Mouse (Mus musculus) left cerebral cortex, adult 18-20 months (tissue): Measurements from ENCODE around the gene Bmp4. TPM values are rescaled to one million over a fixed set of nuclear protein-coding genes. Genes with fewer than 3 reads are reported as not detected.

Experiments
- DNase-seq, 2 experiments: peaks; one replicate each; pipeline ENCODE4 v3.0.0; 2021 to 2022; ENCODE audit warnings: low spot score in 2 of 2, mixed read lengths in 1 of 2
- total RNA-seq, 2 experiments: library from RNA; stranded (reverse); gene quantifications; 2 replicates each; pipeline ENCODE4 v1.2.3; 2021

The Bmp4 gene
- total RNA-seq, 2 experiments from 2014 or later: 4.2 to 6.0 TPM

DNA sequence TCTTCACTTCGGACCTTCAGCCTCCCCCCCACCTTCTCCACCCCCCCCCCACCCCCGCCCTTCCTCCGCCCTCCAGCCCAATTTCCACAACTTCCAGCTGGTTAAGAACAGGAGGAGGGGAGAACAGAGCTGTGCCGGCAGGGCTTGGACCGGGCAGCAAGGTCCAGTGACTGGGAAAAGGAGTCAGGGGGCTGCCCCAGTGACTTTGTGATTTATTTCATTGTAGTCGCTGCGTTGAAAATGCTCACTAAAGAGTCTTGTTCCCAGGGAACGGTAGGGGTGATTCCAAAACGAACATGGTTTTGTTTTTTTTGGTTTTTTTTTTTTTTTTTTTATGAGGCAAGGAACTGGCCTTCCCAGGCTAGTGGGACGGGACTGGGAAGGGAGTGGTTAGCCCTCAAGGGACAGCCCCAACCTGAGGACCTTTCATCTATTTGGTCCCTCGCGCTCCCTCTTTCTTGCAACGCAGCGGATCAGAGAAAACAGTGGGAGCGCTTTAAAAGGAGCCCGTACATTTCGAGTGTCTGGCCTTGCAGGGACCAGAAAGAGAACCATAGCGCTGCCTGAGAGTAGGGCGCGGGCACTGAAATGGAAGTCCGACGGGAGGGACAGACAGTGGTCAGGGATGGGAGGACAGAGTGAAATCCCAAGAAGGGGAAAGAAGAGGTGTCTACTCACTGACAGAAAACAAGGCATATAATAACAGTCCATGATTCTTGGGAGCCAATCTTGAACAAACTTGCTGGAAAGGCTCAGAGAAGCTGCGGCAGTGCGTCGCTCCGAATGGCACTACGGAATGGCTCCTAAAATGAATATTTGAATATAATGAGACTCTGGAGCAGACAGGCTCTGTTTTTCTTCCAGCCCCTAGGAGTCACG is 3.8 kb downstream of the Bmp4 start:
- DNase-seq: no peak

DNA sequence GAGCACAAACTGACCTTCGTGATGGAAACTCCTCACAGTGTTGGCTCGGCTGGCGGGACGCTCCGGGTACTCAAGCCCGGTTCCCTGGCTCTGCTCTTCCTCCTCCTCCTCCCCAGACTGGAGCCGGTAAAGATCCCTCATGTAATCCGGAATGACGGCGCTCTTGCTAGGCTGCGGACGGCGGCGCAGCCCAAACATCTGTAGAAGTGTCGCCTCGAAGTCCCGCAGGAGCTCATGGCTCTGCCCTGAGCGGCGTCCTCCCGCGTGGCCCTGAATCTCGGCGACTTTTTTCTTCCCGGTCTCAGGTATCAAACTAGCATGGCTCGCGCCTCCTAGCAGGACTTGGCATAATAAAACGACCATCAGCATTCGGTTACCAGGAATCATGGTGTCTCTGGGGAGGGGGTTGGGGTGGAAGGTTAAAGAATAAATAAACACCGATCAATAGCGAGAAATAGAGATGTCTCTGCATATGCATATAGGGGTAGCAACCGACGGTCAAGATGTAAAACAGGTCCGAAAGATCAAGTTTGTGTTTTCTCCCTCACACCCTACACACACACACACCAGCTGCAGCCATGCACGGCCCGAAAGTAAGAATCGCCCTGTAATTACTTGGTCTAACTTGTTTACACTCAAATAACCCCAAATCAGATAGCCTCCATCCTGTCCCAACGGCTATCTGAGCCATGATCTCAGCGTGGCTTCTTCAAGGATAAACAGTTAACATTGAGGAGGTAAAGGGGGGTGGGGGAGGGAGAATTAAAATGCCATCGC is 4.6 kb downstream of the Bmp4 start:
- no peak for DNase-seq

DNA sequence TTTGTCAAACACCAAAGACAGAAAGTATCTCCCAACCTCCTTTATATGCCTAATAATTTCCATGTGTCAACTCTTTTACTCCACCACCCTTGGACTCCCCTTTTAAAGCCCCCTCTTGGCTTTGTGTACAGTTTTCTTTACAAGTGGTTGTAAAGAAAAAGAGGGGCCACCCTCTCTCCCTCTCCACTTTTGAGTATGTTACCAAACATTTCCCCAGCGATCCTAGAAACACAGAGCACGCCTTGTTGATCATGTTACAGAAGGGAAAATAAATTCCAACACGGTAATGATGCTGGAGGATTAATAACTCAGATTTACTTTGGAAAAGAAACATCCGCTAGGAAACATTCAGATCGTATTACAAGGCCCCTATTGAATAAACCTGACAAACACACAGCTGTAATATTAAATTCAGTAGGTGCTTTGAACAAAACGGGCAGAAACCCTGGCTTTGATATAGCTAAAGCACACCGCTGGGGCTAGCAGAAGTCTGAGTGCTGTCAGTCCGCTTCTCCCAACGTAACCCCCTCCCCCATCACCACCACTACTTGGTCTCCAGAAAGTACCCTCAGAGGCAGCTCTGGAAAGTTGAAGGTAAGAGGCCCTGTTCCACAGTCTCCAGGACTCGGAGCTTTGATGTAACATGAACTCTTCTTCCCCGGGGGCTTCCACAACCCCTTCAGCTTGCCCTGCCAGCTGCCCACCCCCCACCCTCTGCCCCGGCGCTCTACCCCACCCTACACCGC is 5.3 kb downstream of the Bmp4 start:
- DNase-seq: no peak

DNA sequence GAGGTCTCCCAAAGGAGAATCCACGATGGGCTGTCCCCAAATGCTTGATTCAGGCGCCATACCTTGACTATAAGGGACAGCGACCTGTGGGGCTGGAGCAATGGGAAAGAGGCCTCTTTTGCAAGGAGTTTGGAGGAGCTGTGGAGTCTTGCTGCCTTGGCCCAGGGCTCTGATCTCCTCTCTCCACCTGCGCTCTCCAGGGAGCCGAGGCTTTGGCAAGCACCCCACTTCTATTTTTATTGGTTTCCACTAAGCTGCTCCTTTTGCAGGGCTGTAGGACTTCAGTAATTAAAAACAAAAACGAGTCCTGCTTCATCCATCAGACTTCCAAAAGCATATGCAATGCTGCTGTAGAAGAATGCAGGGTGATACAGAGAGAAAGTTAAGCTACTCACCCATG is 9.0 kb downstream of the Bmp4 start:
- no peak for DNase-seq

DNA sequence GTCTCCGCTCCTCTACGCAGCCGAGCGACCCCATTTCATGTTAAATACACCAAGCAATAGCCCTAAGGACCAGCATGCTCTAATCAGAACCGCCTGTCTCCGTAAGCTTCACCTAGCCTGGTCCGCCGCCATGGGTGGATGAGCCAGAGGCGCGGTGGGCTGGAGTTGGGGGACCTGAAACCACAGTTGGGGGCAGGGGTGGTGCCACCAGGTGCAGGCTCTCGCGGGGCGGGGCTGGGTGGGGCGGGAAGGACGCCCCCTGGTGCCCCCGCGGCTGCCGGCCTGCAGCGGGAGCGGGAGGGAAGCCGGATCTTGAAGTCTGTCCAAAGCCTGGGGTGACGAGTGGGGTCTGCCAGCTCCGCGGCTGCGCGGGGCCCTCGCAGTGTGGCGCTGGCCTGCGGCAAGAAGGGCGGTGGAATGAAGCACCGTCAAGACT is 10.2 kb downstream of the Bmp4 start:
- DNase-seq: no peak

DNA sequence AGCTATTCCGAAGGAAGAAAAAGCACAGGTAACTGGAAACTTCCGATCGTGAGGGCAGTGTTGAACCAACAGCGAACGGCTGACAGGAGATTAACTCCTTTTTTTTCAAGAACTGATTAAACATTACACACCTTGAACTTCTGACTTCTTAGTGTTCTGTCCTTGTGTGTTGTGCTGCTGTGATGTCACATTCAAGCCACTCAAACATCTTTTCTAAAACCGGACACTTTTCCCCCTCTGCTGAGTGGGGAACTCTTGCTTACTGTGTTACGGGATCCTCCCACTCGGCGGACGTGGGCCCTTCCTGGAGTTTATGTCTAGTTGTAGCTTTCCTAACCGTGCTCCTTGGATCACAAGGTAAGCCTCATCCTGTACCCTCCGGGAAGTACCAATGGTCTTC is 11.2 kb downstream of the Bmp4 start, which contains the start of gene Gm15217:
Gm15217 (plus strand) TSS at position 130 of the 400 bp plus-strand sequence.
- no peak for DNase-seq

DNA sequence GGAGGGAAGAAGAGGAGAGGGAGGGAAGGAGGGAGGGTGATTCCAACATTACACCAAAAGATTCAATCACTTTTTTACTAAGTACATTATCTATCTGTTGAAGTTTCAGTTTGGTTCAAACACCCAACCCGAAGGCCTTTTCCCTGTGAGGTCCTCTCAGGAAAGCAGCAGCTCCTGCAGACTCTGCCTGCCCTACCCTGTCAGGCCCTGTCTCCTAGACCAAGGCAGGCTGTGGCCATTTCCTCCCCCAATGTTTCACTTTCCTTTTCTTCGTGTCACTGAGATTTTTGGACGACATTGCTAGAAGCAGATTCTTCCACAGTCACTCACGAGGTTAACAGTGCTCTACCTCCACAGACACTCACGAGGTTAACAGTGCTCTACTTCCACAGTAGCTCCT is 14.7 kb downstream of the Bmp4 start:
- DNase-seq: no peak

DNA sequence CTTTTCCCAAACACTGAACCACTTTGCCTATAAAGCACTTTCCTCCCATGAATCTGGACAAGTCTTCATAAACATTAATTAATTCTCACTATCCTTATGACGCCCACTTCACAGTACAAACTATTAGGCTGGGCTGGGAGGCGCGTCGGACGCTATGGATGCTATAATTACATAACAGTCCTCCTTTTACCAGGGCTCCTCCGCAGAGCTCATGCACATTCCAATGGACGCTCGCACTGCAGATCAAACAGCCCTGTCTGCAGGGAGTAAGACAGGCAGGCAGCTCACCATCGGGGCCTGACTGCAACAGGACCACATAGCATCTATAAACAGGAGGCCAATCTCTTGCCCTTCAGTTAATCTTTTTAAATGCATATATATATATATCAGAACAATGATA is 18.0 kb downstream of the Bmp4 start:
- no peak for DNase-seq

DNA sequence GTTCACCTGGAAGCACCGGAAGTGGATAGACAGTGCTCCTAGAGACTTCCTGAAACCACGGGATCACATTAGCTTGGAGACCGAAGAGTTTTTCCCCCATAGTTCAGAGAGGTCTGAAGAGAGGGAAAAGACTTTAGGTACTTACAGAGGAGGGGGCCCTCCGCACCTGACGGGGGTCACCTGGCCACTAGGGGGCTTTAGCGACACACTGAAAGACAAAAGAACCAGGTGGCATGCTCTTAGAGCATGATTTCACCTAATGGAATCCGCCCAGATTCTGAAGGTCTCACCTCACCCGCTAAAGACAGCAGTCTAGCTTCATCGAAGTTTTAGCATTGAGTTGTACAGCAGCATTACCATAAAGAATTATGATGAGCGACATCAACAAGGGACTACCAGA is 27.3 kb downstream of the Bmp4 start:
- DNase-seq: no peak

DNA sequence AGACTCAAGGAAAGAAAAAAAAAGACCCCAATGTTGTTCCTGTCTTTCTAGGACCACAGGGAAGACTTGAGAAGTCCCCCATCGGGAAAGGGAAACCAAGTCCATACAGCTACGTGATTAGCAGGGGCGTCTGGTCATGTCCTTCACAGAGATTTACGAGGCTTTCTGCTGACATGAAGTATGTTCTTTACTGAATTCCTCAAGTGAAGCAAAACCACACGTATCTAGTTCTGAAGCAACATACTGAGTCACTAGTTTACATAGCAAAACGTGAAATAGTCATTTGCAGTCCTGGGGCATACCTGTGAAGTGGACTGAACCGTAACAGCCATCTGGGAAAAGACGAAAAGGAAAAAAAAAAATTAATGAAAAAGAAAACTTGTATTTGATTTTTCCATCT is 32.8 kb downstream of the Bmp4 start:
- no peak for DNase-seq

GRCm38 (mm10) chr14:46357286-46357685 is 33.2 kb downstream of the Bmp4 start:
- no peak for DNase-seq

DNA sequence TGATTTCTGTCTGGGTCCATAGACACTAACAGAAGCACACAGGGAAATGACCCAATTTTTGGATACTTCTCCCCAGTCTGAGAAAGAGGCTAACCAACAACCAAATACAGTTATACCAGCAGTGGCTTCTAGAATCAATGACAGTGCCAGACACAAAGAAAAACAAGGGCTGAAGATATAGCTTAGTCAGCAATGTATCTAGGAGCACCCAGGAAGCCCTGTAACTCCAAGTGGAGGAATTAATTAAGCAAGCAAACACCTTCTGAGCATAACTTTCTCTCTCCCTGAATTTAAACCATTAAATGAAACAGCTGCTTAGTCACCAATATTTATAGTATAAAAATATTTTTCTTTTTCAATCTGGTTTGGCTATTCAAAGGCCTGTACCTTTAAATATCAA is 45.7 kb downstream of the Bmp4 start:
- DNase-seq: no peak

- DNase-seq: no peak
Observed at GRCm38 (mm10) chr14:46338801-46339200, 51.7 kb downstream of the Bmp4 start.

Other genes with a start within 250 kb of the Bmp4 start
- gene Gm15217, start 11.3 kb downstream of the Bmp4 start, total RNA-seq: not detected